Mouse (Mus musculus) left cerebral cortex, adult 9 months (tissue): ENCODE data around the gene Ppp2r3d.

Experiments
- DNase-seq, 2 experiments: peaks; one replicate each; pipeline ENCODE4 v3.0.0; 2022; ENCODE audit warnings: low spot score in 2 of 2

Gene Ppp2r3d

GRCm38 (mm10) chr9:124411553-124411952, 65.1 kb downstream of the Ppp2r3d start:
- DNase-seq = no peak

- DNase-seq = no peak
Measured at GRCm38 (mm10) chr9:124408564-124408963, 68.1 kb downstream of the Ppp2r3d start.
